Mouse (Mus musculus): ENCODE results near the gene Elmo1. TPM values are rescaled to one million over a fixed set of nuclear protein-coding genes. Genes with fewer than 3 reads are reported as not detected.

Gene Elmo1
- total and polyA plus RNA-seq, 2 experiments, result 1.2 to 6.7 TPM

- no peaks in the 10 kb centered on the region for H3K4me1 ChIP-seq (ENCODE audit: control insufficient read depth, insufficient read depth, low read length)
- no peaks in the 10 kb centered on the region for H3K36me3 ChIP-seq (ENCODE audit: control insufficient read depth, insufficient read depth, low read length)
- H3K79me2 ChIP-seq (ENCODE audit: control insufficient read depth, insufficient read depth, low read length), result no peaks in the 10 kb centered on the region
- no peaks in the 10 kb centered on the region for H3K27me3 ChIP-seq (ENCODE audit: control insufficient read depth, insufficient read depth, low read length)
- TF ChIP-seq CTCF (IDR thresholded peaks at IDR 0.05; ENCODE audit: low read depth, low read length) (no peak), POLR2A (IDR thresholded peaks at IDR 0.05; ENCODE audit: extremely low read depth, insufficient read depth, low read length) (no peak)
- H3K9ac ChIP-seq (ENCODE audit: low read depth, low read length), result no peak overlapping the region
- no peak overlapping the region for H3K4me3 ChIP-seq (ENCODE audit: insufficient read depth, low read depth, low read length)
- DNase-seq (ENCODE audit: extremely low read depth, low read depth, low spot score), result no peak
- 92% methylated on average over 5 of the region's 5 CpGs for WGBS
- no peak overlapping the region for H3K27ac ChIP-seq (replicated peaks; ENCODE audit: insufficient read depth, low read depth, low read length)
Measured at GRCm38 (mm10) chr13:20370036-20370802, 279.8 kb downstream of the Elmo1 start.

GRCm38 (mm10) chr13:20371501-20371900 lies 281.1 kb downstream of the Elmo1 start:
- H3K4me3 ChIP-seq (ENCODE audit: insufficient read depth, low read depth, low read length), result no peak overlapping the region
- no peak overlapping the region for H3K9ac ChIP-seq (ENCODE audit: low read depth, low read length)
- H3K36me3 ChIP-seq (ENCODE audit: control insufficient read depth, insufficient read depth, low read length), result no peaks in the 10 kb centered on the region
- no peak for TF ChIP-seq CTCF (IDR thresholded peaks at IDR 0.05; ENCODE audit: low read depth, low read length)
- no peak for TF ChIP-seq POLR2A (IDR thresholded peaks at IDR 0.05; ENCODE audit: extremely low read depth, insufficient read depth, low read length)
- DNase-seq (ENCODE audit: extremely low read depth, low read depth, low spot score), result no peak
- H3K79me2 ChIP-seq (ENCODE audit: control insufficient read depth, insufficient read depth, low read length), result no peaks in the 10 kb centered on the region
- 89% methylated on average over 6 of the region's 6 CpGs for WGBS
- H3K4me1 ChIP-seq (ENCODE audit: control insufficient read depth, insufficient read depth, low read length), result no peaks in the 10 kb centered on the region
- no peaks in the 10 kb centered on the region for H3K27me3 ChIP-seq (ENCODE audit: control insufficient read depth, insufficient read depth, low read length)
- no peak overlapping the region for H3K27ac ChIP-seq (replicated peaks; ENCODE audit: insufficient read depth, low read depth, low read length)

- H3K27ac ChIP-seq (replicated peaks; ENCODE audit: insufficient read depth, low read depth, low read length), result no peak overlapping the region
- no peaks in the 10 kb centered on the region for H3K27me3 ChIP-seq (ENCODE audit: control insufficient read depth, insufficient read depth, low read length)
- no peak for DNase-seq (ENCODE audit: extremely low read depth, low read depth, low spot score)
- no peak overlapping the region for H3K9ac ChIP-seq (ENCODE audit: low read depth, low read length)
- TF ChIP-seq CTCF (IDR thresholded peaks at IDR 0.05; ENCODE audit: low read depth, low read length) (no peak), POLR2A (IDR thresholded peaks at IDR 0.05; ENCODE audit: extremely low read depth, insufficient read depth, low read length) (no peak)
- no peaks in the 10 kb centered on the region for H3K4me1 ChIP-seq (ENCODE audit: control insufficient read depth, insufficient read depth, low read length)
- no peak overlapping the region for H3K4me3 ChIP-seq (ENCODE audit: insufficient read depth, low read depth, low read length)
- WGBS, result 80% methylated on average over 4 of the region's 4 CpGs
- H3K79me2 ChIP-seq (ENCODE audit: control insufficient read depth, insufficient read depth, low read length), result no peaks in the 10 kb centered on the region
- H3K36me3 ChIP-seq (ENCODE audit: control insufficient read depth, insufficient read depth, low read length), result no peaks in the 10 kb centered on the region
Measured at GRCm38 (mm10) chr13:20372335-20372734, 281.9 kb downstream of the Elmo1 start.

GRCm38 (mm10) chr13:20378869-20379268 lies 288.5 kb downstream of the Elmo1 start:
- 88% methylated on average over 8 of the region's 8 CpGs for WGBS
- Histone ChIP-seq H3K27me3 (ENCODE audit: control insufficient read depth, insufficient read depth, low read length) (no peaks in the 10 kb centered on the region), H3K4me1 (ENCODE audit: control insufficient read depth, insufficient read depth, low read length) (no peaks in the 10 kb centered on the region), H3K9ac (ENCODE audit: low read depth, low read length) (no peak overlapping the region), H3K36me3 (ENCODE audit: control insufficient read depth, insufficient read depth, low read length) (no peaks in the 10 kb centered on the region), H3K4me3 (ENCODE audit: insufficient read depth, low read depth, low read length) (no peak overlapping the region), H3K27ac (replicated peaks; ENCODE audit: insufficient read depth, low read depth, low read length) (no peak overlapping the region), H3K79me2 (ENCODE audit: control insufficient read depth, insufficient read depth, low read length) (no peaks in the 10 kb centered on the region)
- DNase-seq (ENCODE audit: extremely low read depth, low read depth, low spot score), result no peak
- TF ChIP-seq CTCF (IDR thresholded peaks at IDR 0.05; ENCODE audit: low read depth, low read length) (no peak), POLR2A (IDR thresholded peaks at IDR 0.05; ENCODE audit: extremely low read depth, insufficient read depth, low read length) (no peak)

- H3K27me3 ChIP-seq (ENCODE audit: control insufficient read depth, insufficient read depth, low read length), result no peaks in the 10 kb centered on the region
- TF ChIP-seq CTCF (IDR thresholded peaks at IDR 0.05; ENCODE audit: low read depth, low read length), result no peak
- TF ChIP-seq POLR2A (IDR thresholded peaks at IDR 0.05; ENCODE audit: extremely low read depth, insufficient read depth, low read length), result no peak
- H3K27ac ChIP-seq (replicated peaks; ENCODE audit: insufficient read depth, low read depth, low read length), result no peak overlapping the region
- 78% methylated on average over 1 of the region's 1 CpGs for WGBS
- H3K4me1 ChIP-seq (ENCODE audit: control insufficient read depth, insufficient read depth, low read length), result no peaks in the 10 kb centered on the region
- no peak overlapping the region for H3K4me3 ChIP-seq (ENCODE audit: insufficient read depth, low read depth, low read length)
- DNase-seq (ENCODE audit: extremely low read depth, low read depth, low spot score), result no peak
- no peaks in the 10 kb centered on the region for H3K36me3 ChIP-seq (ENCODE audit: control insufficient read depth, insufficient read depth, low read length)
- H3K79me2 ChIP-seq (ENCODE audit: control insufficient read depth, insufficient read depth, low read length), result no peaks in the 10 kb centered on the region
- no peak overlapping the region for H3K9ac ChIP-seq (ENCODE audit: low read depth, low read length)
Measured at GRCm38 (mm10) chr13:20383875-20384274, 293.5 kb downstream of the Elmo1 start.

GRCm38 (mm10) chr13:20384846-20385245 lies 294.4 kb downstream of the Elmo1 start:
- WGBS, result 96% methylated on average over 2 of the region's 2 CpGs
- Histone ChIP-seq H3K27me3 (ENCODE audit: control insufficient read depth, insufficient read depth, low read length) (no peaks in the 10 kb centered on the region), H3K79me2 (ENCODE audit: control insufficient read depth, insufficient read depth, low read length) (no peaks in the 10 kb centered on the region), H3K4me1 (ENCODE audit: control insufficient read depth, insufficient read depth, low read length) (no peaks in the 10 kb centered on the region), H3K36me3 (ENCODE audit: control insufficient read depth, insufficient read depth, low read length) (no peaks in the 10 kb centered on the region), H3K4me3 (ENCODE audit: insufficient read depth, low read depth, low read length) (no peak overlapping the region), H3K9ac (ENCODE audit: low read depth, low read length) (no peak overlapping the region), H3K27ac (replicated peaks; ENCODE audit: insufficient read depth, low read depth, low read length) (no peak overlapping the region)
- no peak for DNase-seq (ENCODE audit: extremely low read depth, low read depth, low spot score)
- TF ChIP-seq CTCF (IDR thresholded peaks at IDR 0.05; ENCODE audit: low read depth, low read length) (no peak), POLR2A (IDR thresholded peaks at IDR 0.05; ENCODE audit: extremely low read depth, insufficient read depth, low read length) (no peak)

Data from liver, adult 2 months (tissue).